Mouse (Mus musculus): Measurements from ENCODE around the gene Traip. TPM values are rescaled to one million over a fixed set of nuclear protein-coding genes. Genes with fewer than 3 reads are reported as not detected.

Traip gene
- 4.8 and 10.0 TPM in 2 replicates for total RNA-seq (2014; rRNA removed; ENCODE audit: low replicate concordance)
- polyA plus RNA-seq (2015; fragmentation: Nextera tagmentation; extraction: Ambion mirVana), result 2.3 and 3.3 TPM in 2 replicates

DNA sequence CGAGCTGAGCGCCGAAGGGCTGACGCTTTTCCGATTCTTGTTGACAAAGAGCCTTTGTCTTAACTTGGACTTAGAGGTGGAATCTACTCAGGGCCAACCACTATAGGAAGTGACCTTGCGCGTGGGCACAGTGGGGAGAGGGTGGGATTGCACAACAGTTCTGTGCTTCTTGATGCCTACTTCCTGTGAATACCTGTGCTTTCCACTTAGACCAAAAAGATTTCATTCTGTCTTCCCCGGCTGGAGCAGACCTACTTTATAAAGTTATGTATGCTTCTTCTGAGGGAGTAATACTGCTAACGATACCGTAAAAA is at the start of gene Traip:
Gene Traip, plus strand, starts transcription at position 215 of the 314 bp plus-strand sequence.
- Histone ChIP-seq H3K4me3 (ENCODE audit: low read depth, low read length) (peak within 1 kb of the TSS; percentile 78), H3K4me1 (ENCODE audit: control insufficient read depth, insufficient read depth) (no peaks in the 10 kb centered on the region), H3K36me3 (replicated peaks; ENCODE audit: control insufficient read depth, insufficient read depth, low read length) (no peaks in the 10 kb centered on the region), H3K27ac (ENCODE audit: low read depth) (peak within 1 kb of the TSS; percentile 46), H3K9ac (replicated peaks; ENCODE audit: low read depth, low read length) (peak within 1 kb of the TSS; percentile 54), H3K27me3 (ENCODE audit: control insufficient read depth, insufficient read depth, low read length) (0 out of 2 replicates have a peak, but pooled peaks cover 3% of the 10 kb centered on the region), H3K9me3 (replicated peaks; ENCODE audit: control insufficient read depth, low read length) (no peaks in the 10 kb centered on the region), H3K4me2 (ENCODE audit: low read depth, low read length) (peak within 1 kb of the TSS; percentile 93)
- WGBS, result 89% methylated on average over 10 of the region's 10 CpGs
- ATAC-seq (ENCODE audit: insufficient read depth, low read depth) (no peak), DNase-seq (ENCODE audit: low spot score) (no peak)
- TF ChIP-seq EP300 (IDR thresholded peaks at IDR 0.05; ENCODE audit: low read depth) (no peak), CTCF (IDR thresholded peaks at IDR 0.05; ENCODE audit: low read depth) (no peak)

DNA sequence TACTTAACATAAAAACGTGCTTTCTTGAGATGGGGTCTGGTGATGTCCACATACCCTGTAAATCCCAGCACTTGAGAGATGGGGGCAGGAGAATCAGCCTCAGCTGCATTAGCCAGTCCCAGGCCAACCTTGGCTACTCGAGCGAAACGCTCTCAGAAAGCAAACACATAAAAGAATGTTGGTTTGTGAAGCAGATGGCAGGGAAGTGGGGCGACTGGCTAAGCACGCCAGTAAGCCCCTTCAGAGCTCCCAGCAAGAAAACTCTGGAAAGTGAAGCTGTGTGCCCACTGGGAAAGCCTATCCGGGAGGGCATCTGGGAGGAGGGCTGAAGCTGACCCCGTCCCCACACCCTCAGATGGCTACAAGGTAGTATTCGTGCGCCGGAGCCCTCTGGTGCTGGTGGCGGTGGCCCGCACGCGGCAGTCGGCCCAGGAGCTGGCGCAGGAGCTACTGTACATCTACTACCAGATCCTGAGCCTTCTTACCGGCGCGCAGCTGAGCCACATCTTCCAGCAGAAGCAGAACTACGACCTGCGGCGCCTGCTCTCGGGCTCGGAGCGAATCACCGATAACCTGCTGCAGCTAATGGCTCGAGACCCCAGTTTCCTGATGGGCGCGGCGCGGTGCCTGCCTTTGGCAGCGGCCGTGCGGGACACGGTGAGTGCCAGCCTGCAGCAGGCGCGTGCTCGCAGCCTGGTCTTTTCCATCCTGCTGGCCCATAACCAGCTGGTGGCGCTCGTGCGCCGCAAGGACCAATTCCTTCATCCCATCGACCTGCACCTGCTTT is 48.9 kb upstream of the Traip start:
- Histone ChIP-seq H3K9me3 (replicated peaks; ENCODE audit: control insufficient read depth, low read length) (no peaks in the 10 kb centered on the region), H3K4me2 (ENCODE audit: low read depth, low read length) (peak overlapping the region; percentile 57), H3K4me3 (ENCODE audit: low read depth, low read length) (peak overlapping the region; percentile 23), H3K27ac (ENCODE audit: low read depth) (no peak overlapping the region), H3K4me1 (ENCODE audit: control insufficient read depth, insufficient read depth) (no peaks in the 10 kb centered on the region), H3K9ac (replicated peaks; ENCODE audit: low read depth, low read length) (0 out of 2 replicates have a peak overlapping the region, but pooled peaks have one; percentile 13), H3K27me3 (ENCODE audit: control insufficient read depth, insufficient read depth, low read length) (0 out of 2 replicates have a peak, but pooled peaks cover 3% of the 10 kb centered on the region), H3K36me3 (replicated peaks; ENCODE audit: control insufficient read depth, insufficient read depth, low read length) (peaks cover 21% of the 10 kb centered on the region)
- 19% methylated on average over 44 of the region's 44 CpGs for WGBS
- TF ChIP-seq EP300 (IDR thresholded peaks at IDR 0.05; ENCODE audit: low read depth) (no peak), CTCF (IDR thresholded peaks at IDR 0.05; ENCODE audit: low read depth) (peak; percentile 47; the same call in 1 of the 2 replicates)
- DNase-seq (ENCODE audit: low spot score) (no peak), ATAC-seq (ENCODE audit: insufficient read depth, low read depth) (no peak)

DNA sequence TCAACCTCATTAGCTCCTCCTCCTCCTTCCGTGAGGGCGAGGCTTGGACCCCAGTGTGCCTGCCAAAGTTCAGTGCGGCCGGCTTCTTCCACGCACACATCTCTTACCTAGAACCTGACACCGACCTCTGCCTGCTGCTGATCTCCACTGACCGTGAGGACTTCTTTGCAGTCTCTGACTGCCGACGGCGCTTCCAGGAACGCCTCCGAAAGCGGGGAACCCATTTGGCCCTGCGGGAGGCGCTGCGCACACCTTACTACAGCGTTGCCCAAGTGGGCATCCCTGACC is 48.4 kb upstream of the Traip start:
- H3K4me2 ChIP-seq (ENCODE audit: low read depth, low read length), result no peak overlapping the region; the same call in 1 of the 2 replicates
- no peak for TF ChIP-seq CTCF (IDR thresholded peaks at IDR 0.05; ENCODE audit: low read depth)
- TF ChIP-seq EP300 (IDR thresholded peaks at IDR 0.05; ENCODE audit: low read depth), result no peak
- peaks cover 21% of the 10 kb centered on the region for H3K36me3 ChIP-seq (replicated peaks; ENCODE audit: control insufficient read depth, insufficient read depth, low read length)
- no peak for DNase-seq (ENCODE audit: low spot score)
- no peak for ATAC-seq (ENCODE audit: insufficient read depth, low read depth)
- no peaks in the 10 kb centered on the region for H3K9me3 ChIP-seq (replicated peaks; ENCODE audit: control insufficient read depth, low read length)
- H3K27me3 ChIP-seq (ENCODE audit: control insufficient read depth, insufficient read depth, low read length), result 0 out of 2 replicates have a peak, but pooled peaks cover 3% of the 10 kb centered on the region
- no peak overlapping the region for H3K9ac ChIP-seq (replicated peaks; ENCODE audit: low read depth, low read length)
- H3K4me3 ChIP-seq (ENCODE audit: low read depth, low read length), result no peak overlapping the region
- no peak overlapping the region for H3K27ac ChIP-seq (ENCODE audit: low read depth)
- WGBS, result 33% methylated on average over 17 of the region's 17 CpGs
- no peaks in the 10 kb centered on the region for H3K4me1 ChIP-seq (ENCODE audit: control insufficient read depth, insufficient read depth)

DNA sequence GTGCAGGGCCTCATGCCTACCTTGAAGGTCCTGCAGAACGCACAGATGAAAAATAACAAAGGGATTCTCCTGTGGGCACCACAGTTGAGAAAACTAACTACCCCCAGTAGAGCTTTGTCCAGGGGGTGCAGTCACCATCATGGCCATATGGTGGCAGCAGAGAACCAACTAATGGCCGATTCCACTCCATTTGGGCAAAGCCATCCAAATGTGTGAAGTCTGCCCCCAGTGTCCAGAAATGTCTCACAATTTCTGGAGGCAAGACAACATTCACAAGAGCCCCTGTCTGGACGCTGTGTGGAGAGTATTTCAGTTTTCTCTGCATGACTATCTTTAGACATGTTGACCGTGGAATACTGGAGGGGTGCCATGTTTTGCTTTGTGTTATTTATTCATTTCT is 45.2 kb upstream of the Traip start:
- Histone ChIP-seq H3K9me3 (replicated peaks; ENCODE audit: control insufficient read depth, low read length) (no peaks in the 10 kb centered on the region), H3K9ac (replicated peaks; ENCODE audit: low read depth, low read length) (no peak overlapping the region), H3K4me1 (ENCODE audit: control insufficient read depth, insufficient read depth) (no peaks in the 10 kb centered on the region), H3K4me2 (ENCODE audit: low read depth, low read length) (no peak overlapping the region), H3K27ac (ENCODE audit: low read depth) (peak overlapping the region; percentile 39; the same call in 1 of the 2 replicates), H3K4me3 (ENCODE audit: low read depth, low read length) (no peak overlapping the region), H3K27me3 (ENCODE audit: control insufficient read depth, insufficient read depth, low read length) (0 out of 2 replicates have a peak, but pooled peaks cover 3% of the 10 kb centered on the region), H3K36me3 (replicated peaks; ENCODE audit: control insufficient read depth, insufficient read depth, low read length) (peaks cover 9% of the 10 kb centered on the region)
- peak; percentile 70 for ATAC-seq (ENCODE audit: insufficient read depth, low read depth)
- peak; percentile 98 for TF ChIP-seq CTCF (IDR thresholded peaks at IDR 0.05; ENCODE audit: low read depth)
- TF ChIP-seq EP300 (IDR thresholded peaks at IDR 0.05; ENCODE audit: low read depth), result no peak
- peak; percentile 82 for DNase-seq (ENCODE audit: low spot score)
- WGBS, result 2% methylated on average over 4 of the region's 4 CpGs

DNA sequence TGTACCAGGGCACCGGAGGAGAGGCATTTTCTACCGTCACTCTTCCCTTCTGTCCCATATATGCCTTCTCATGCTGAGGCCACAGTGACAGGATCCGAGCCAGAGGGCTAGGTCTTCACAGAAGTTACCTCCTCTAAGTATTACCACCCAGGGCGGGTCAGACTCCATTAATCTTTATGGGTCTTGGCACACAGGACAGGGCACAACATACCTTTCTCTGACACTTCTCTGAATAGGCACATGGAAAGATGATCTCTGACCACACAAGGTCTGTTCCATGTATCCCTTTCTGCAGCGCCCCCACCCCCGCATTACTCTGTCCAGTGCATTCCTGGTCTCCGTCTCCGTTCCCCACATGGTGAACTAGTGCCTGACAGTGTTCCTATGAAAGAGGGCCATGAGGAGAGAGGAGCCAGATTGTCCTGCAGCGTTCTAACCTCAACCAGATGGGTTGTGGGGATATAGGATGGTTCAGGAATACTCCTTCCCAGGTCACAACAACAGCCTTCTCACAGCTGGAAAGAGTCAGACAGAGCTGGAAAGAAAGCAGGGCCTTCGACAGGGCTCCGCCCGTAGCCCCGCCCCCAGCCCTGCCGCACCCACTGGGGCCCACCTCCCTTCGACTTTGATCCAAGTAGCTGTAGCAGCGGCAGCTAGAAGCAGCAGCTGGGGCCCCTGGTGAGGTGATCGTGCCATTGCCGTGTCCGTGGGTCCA is 43.5 kb upstream of the Traip start, which contains the start of gene Mst1r:
Gene Mst1r, plus strand, starts transcription at position 622 of the 715 bp plus-strand sequence.
- peak; percentile 65 for ATAC-seq (ENCODE audit: insufficient read depth, low read depth)
- no peaks in the 10 kb centered on the region for H3K4me1 ChIP-seq (ENCODE audit: control insufficient read depth, insufficient read depth)
- H3K9me3 ChIP-seq (replicated peaks; ENCODE audit: control insufficient read depth, low read length), result no peaks in the 10 kb centered on the region
- peak; percentile 66 for DNase-seq (ENCODE audit: low spot score)
- H3K27me3 ChIP-seq (ENCODE audit: control insufficient read depth, insufficient read depth, low read length), result no peaks in the 10 kb centered on the region
- H3K36me3 ChIP-seq (replicated peaks; ENCODE audit: control insufficient read depth, insufficient read depth, low read length), result peaks cover 3% of the 10 kb centered on the region; the same call in 1 of the 2 replicates
- H3K4me3 ChIP-seq (ENCODE audit: low read depth, low read length), result peak within 1 kb of the TSS; percentile 37
- TF ChIP-seq EP300 (IDR thresholded peaks at IDR 0.05; ENCODE audit: low read depth), result no peak
- no peak; the same call in 1 of the 2 replicates for TF ChIP-seq CTCF (IDR thresholded peaks at IDR 0.05; ENCODE audit: low read depth)
- peak within 1 kb of the TSS; percentile 17; the same call in 1 of the 2 replicates for H3K27ac ChIP-seq (ENCODE audit: low read depth)
- 19% methylated on average over 19 of the region's 19 CpGs for WGBS
- H3K9ac ChIP-seq (replicated peaks; ENCODE audit: low read depth, low read length), result peak within 1 kb of the TSS; percentile 23
- H3K4me2 ChIP-seq (ENCODE audit: low read depth, low read length), result peak within 1 kb of the TSS; percentile 61
